Mouse (Mus musculus) heart, postnatal 14 days (tissue): Measurements from ENCODE around the gene Csn2. TPM values are rescaled to one million over a fixed set of nuclear protein-coding genes. Genes with fewer than 3 reads are reported as not detected.
A peak's percentile ranks its signal among the peaks of the same experiment; 100 is the strongest.

Experiments
- DNase-seq, 2 experiments: peaks; one replicate each; pipeline ENCODE4 v3.0.0; 2021 to 2022
- intact Hi-C: fragments of 180-260 bp; cut with DNase I; formaldehyde crosslinking; loops from one replicate; pipeline ENCODE4 v1.15.1; 2025
- long read RNA-seq, 2 experiments: library from polyadenylated mRNA; stranded (forward); transcript quantifications; one replicate each; pipeline ENCODE4 v2.0.0; 2021
- total RNA-seq, 2 experiments: library from RNA; stranded (reverse); gene quantifications; 2 replicates each; pipeline ENCODE4 v1.2.3; 2021

Gene Csn2
- total RNA-seq: under 1 TPM in 1 of 2 experiments, not detected in 1; 0.27 TPM
- long read RNA-seq, experiment 1: 0 reads
- long read RNA-seq, experiment 2: 0 reads

GRCm38 (mm10) chr5:87699530-87699929, at the start of gene Csn2:
Gene Csn2, minus strand, starts transcription at chr5:87699630.
- DNase-seq: no peak
- intact Hi-C loops: no loop called here

DNA sequence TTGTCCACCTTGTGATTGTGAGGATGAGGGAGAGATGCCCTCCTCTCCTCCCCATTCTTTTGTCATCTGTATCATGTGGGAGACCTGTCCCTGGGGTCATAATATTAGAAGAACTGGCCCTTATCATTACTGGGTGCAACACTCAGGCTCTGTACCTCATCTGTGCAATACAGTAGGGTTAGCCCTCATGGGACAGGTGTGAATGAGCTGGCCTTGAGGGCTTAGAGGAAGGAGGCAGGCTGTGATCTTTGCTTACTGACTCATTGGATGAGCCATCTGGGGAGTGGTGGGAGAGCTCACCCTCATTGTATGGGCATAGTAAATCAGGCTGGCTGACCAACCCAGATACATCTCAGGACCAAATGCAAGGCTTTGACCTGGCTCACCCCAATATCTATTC, 35.4 kb upstream of the Csn2 start:
- DNase-seq: no peak
- intact Hi-C loops: no loop called here

DNA sequence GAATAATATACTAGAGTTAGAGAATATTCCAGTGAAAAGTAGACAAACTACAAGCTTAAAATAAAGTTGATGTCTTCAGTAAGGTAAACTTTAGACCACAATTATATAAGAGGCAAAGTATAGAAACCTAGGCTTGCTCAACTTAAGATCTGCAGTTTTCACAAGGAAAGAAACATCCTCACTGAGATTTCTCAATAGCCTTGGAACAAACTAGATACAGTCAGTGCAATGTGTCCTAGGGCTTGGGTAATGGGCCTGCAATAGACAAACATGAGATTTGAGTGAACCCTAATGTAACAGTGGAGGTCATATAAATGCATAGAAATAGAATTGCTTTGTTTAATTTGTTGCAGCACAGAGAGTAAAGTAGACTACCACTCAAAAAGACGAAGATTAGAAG, 6.5 kb upstream of the Csn2 start:
- intact Hi-C loops: no loop called here
- no peak for DNase-seq

- no peak for DNase-seq
- intact Hi-C loops: no loop called here
These were observed 33.5 kb downstream of the Csn2 start, which contains the start of gene Csn1s1 for GRCm38 (mm10) chr5:87665908-87666307. Gene Csn1s1, plus strand, starts transcription at chr5:87666208.

- DNase-seq: peak in 1 of 2 experiments; percentile 3
- intact Hi-C loops: no loop called here
These were observed 56.6 kb downstream of the Csn2 start for GRCm38 (mm10) chr5:87642787-87643186.

Other genes with a start within 250 kb of the Csn2 start
- not detected for gene Ugt2a2, start 217.4 kb downstream of the Csn2 start, total RNA-seq
- not detected for gene Gm43638, start 212.8 kb downstream of the Csn2 start, total RNA-seq
- not detected for gene Ugt2a1, start 208.8 kb downstream of the Csn2 start, total RNA-seq
- not detected for gene Sult1b1, start 161.4 kb downstream of the Csn2 start, total RNA-seq
- under 1 TPM in 1 of 2 experiments, not detected in 1; 0.36 TPM for gene Sult1d1, start 130.6 kb downstream of the Csn2 start, total RNA-seq
- gene Sult1e1, start 108.0 kb downstream of the Csn2 start, total RNA-seq: not detected
- gene Csn1s1, start 33.4 kb downstream of the Csn2 start, total RNA-seq: not detected
- not detected for gene Csn1s2a, start 74.9 kb upstream of the Csn2 start, total RNA-seq
- not detected for gene Csn1s2b, start 108.5 kb upstream of the Csn2 start, total RNA-seq
- not detected for gene Prr27, start 126.1 kb upstream of the Csn2 start, total RNA-seq
- not detected for gene Odam, start 185.4 kb upstream of the Csn2 start, total RNA-seq
- gene Csn3, start 225.9 kb upstream of the Csn2 start, total RNA-seq: not detected